Mouse (Mus musculus) adrenal gland, postnatal 36 days (tissue): Measurements from ENCODE around the gene 1700042G07Rik. TPM values are rescaled to one million over a fixed set of nuclear protein-coding genes. Genes with fewer than 3 reads are reported as not detected.

ENCODE experiments used
- DNase-seq, 2 experiments: peaks; one replicate each; pipeline ENCODE4 v3.0.0; 2021; ENCODE audit warnings: mixed read lengths in 1 of 2
- long read RNA-seq, 2 experiments: library from polyadenylated mRNA; stranded (forward); transcript quantifications; one replicate each; pipeline ENCODE4 v2.0.0; 2021; ENCODE audit warnings: borderline sequencing depth in 2 of 2
- total RNA-seq, 2 experiments: library from RNA; stranded (reverse); gene quantifications; 2 replicates each; pipeline ENCODE4 v1.2.3; 2021

Gene 1700042G07Rik
- not detected for total RNA-seq
- long read RNA-seq, experiment 1: 0 reads
- long read RNA-seq, experiment 2: 0 reads

- no peak for DNase-seq
Observed at GRCm38 (mm10) chr4:116173072-116173471, at the start of gene 1700042G07Rik, which contains the start of gene Gm49337. 1700042G07Rik (plus strand) TSS chr4:116173372. Gm49337 (plus strand) TSS chr4:116173384.

- DNase-seq: peak; percentile 85 to 91
Observed at GRCm38 (mm10) chr4:116123602-116124519, 49.3 kb upstream of the 1700042G07Rik start, which contains the start of the genes Rad54l and Pomgnt1. Rad54l (minus strand) TSS chr4:116123690. Pomgnt1 (plus strand) TSS chr4:116123840.

GRCm38 (mm10) chr4:116125803-116126386 is 47.3 kb upstream of the 1700042G07Rik start:
- no peak for DNase-seq

- no peak for DNase-seq
Observed at GRCm38 (mm10) chr4:116127956-116128355, 45.2 kb upstream of the 1700042G07Rik start.

GRCm38 (mm10) chr4:116133126-116133525 is 40.0 kb upstream of the 1700042G07Rik start:
- DNase-seq: no peak

GRCm38 (mm10) chr4:116134990-116135389 is 38.2 kb upstream of the 1700042G07Rik start:
- no peak for DNase-seq

GRCm38 (mm10) chr4:116137421-116137996 is 35.7 kb upstream of the 1700042G07Rik start:
- DNase-seq: no peak

- no peak for DNase-seq
Observed at GRCm38 (mm10) chr4:116140801-116141574, 32.2 kb upstream of the 1700042G07Rik start.

GRCm38 (mm10) chr4:116141736-116142135 is 31.4 kb upstream of the 1700042G07Rik start:
- DNase-seq: no peak

- no peak for DNase-seq
Observed at GRCm38 (mm10) chr4:116142269-116142668, 30.9 kb upstream of the 1700042G07Rik start.

GRCm38 (mm10) chr4:116143317-116143811 is 29.8 kb upstream of the 1700042G07Rik start:
- peak; percentile 33 to 61 for DNase-seq

- peak; percentile 80 to 91 for DNase-seq
Observed at GRCm38 (mm10) chr4:116143891-116144717, 29.1 kb upstream of the 1700042G07Rik start.

- DNase-seq: no peak
Observed at GRCm38 (mm10) chr4:116149812-116150155, 23.4 kb upstream of the 1700042G07Rik start.

- peak; percentile 79 to 91 for DNase-seq
Observed at GRCm38 (mm10) chr4:116150156-116150861, 22.9 kb upstream of the 1700042G07Rik start.

GRCm38 (mm10) chr4:116150862-116151221 is 22.3 kb upstream of the 1700042G07Rik start:
- DNase-seq: peak in 1 of 2 experiments; percentile 17

- no peak for DNase-seq
Observed at GRCm38 (mm10) chr4:116151238-116151637, 21.9 kb upstream of the 1700042G07Rik start, which contains the start of gene Lurap1. Lurap1 (minus strand) TSS chr4:116151338.

GRCm38 (mm10) chr4:116152702-116153101 is 20.5 kb upstream of the 1700042G07Rik start:
- DNase-seq: no peak

- DNase-seq: no peak
Observed at GRCm38 (mm10) chr4:116157882-116158281, 15.3 kb upstream of the 1700042G07Rik start.

- no peak for DNase-seq
Observed at GRCm38 (mm10) chr4:116159912-116160311, 13.3 kb upstream of the 1700042G07Rik start.

- DNase-seq: no peak
Observed at GRCm38 (mm10) chr4:116160769-116161168, 12.4 kb upstream of the 1700042G07Rik start.
